ENCODE assay signal across 8 mouse cellular contexts in genomic region chr15:25984734-25985492, GRCm38 (mm10). TPM values are rescaled to one million over a fixed set of nuclear protein-coding genes. Genes with fewer than 3 reads are reported as not detected.
DNase-seq lines count a peak whose midpoint lies in the region; ATAC-seq and TF ChIP-seq lines count a peak whose summit lies in the region.

No protein-coding gene starts in this region.

- TF ChIP-seq POLR2A in kidney, adult 2 months (IDR thresholded peaks at IDR 0.05; ENCODE audit: low read depth, low read length), result no peak
- no peak; a peak in 1 of 4 replicates for TF ChIP-seq POLR2A in MEL (IDR thresholded peaks at IDR 0.05; ENCODE audit: control insufficient read depth in 1 of 2, insufficient read depth in 1 of 2, low read depth in 1 of 2, low read length in 2 of 2, poor library complexity in 1 of 2)

- no peaks in the 10 kb centered on the region for H3K27me3 ChIP-seq in kidney, adult 2 months (replicated peaks; ENCODE audit: control insufficient read depth, insufficient read depth, low read length)
- H3K27me3 ChIP-seq in MEL (ENCODE audit: control insufficient read depth in 1 of 2, insufficient read depth in 2 of 2, low read length in 2 of 2), result no peaks in the 10 kb centered on the region
- H3K27me3 ChIP-seq in limb, embryonic 10.5 days (ENCODE audit: low read depth, poor library complexity, severe bottlenecking), result no peaks in the 10 kb centered on the region
- H3K27me3 ChIP-seq in midbrain, embryonic 15.5 days (replicated peaks), result no peaks in the 10 kb centered on the region

- no peak for TF ChIP-seq EP300 in MEL (IDR thresholded peaks at IDR 0.05; ENCODE audit: low read depth in 1 of 2, low read length in 2 of 2)

- H3K4me3 ChIP-seq in kidney, adult 2 months (ENCODE audit: insufficient read depth, low read depth, low read length), result peak overlapping the region; percentile 85
- peak overlapping the region; percentile 81 to 90 for H3K4me3 ChIP-seq in MEL (ENCODE audit: control insufficient read depth in 1 of 2, insufficient read depth in 1 of 2, low read depth in 2 of 2, low read length in 2 of 2)
- H3K4me3 ChIP-seq in limb, embryonic 10.5 days, result peak overlapping the region; percentile 89
- H3K4me3 ChIP-seq in midbrain, embryonic 15.5 days, result peak overlapping the region; percentile 76

- no peak for DNase-seq in kidney, adult 2 months
- DNase-seq in kidney, adult 9 months, result no peak
- DNase-seq in MEL (ENCODE audit: low read depth, low spot score), result no peak
- peak; percentile 49 for DNase-seq in limb, embryonic 10.5 days (ENCODE audit: low spot score)
- DNase-seq in urinary bladder, postnatal 10 days (ENCODE audit: low spot score), result no peak
- no peak for DNase-seq in right cerebral cortex, postnatal 10 days (ENCODE audit: low spot score in 2 of 2)

- H3K36me3 ChIP-seq in kidney, adult 2 months (ENCODE audit: control insufficient read depth, insufficient read depth, low read length), result peaks cover 6% of the 10 kb centered on the region
- H3K36me3 ChIP-seq in MEL (ENCODE audit: control insufficient read depth in 1 of 2, insufficient read depth in 2 of 2, low read length in 2 of 2), result peaks cover 29 to 35% of the 10 kb centered on the region in 2 experiments
- peaks cover 34% of the 10 kb centered on the region for H3K36me3 ChIP-seq in limb, embryonic 10.5 days
- 0 out of 2 replicates have a peak, but pooled peaks cover 5% of the 10 kb centered on the region for H3K36me3 ChIP-seq in midbrain, embryonic 15.5 days (replicated peaks)

- peak overlapping the region; percentile 75 for H3K27ac ChIP-seq in kidney, adult 2 months (ENCODE audit: insufficient read depth, low read depth, low read length)
- H3K27ac ChIP-seq in MEL (ENCODE audit: control insufficient read depth, low read depth, low read length), result peak overlapping the region; percentile 81
- H3K27ac ChIP-seq in limb, embryonic 10.5 days, result peak overlapping the region; percentile 88
- peak overlapping the region; percentile 94 for H3K27ac ChIP-seq in midbrain, embryonic 15.5 days

- no peak for TF ChIP-seq CTCF in kidney, adult 2 months (conservative IDR thresholded peaks at IDR 0.05; ENCODE audit: insufficient read depth, insufficient read length, low read depth, low read length)
- no peak for TF ChIP-seq CTCF in MEL (IDR thresholded peaks at IDR 0.05 in 2 of 3, conservative IDR thresholded peaks at IDR 0.05 in 1 of 3; ENCODE audit: control insufficient read depth in 1 of 3, insufficient read depth in 1 of 3, low read depth in 2 of 3, low read length in 3 of 3, poor library complexity in 1 of 3, severe bottlenecking in 1 of 3)

- peaks cover 43% of the 10 kb centered on the region for H3K79me2 ChIP-seq in MEL (ENCODE audit: control insufficient read depth, insufficient read depth, low read length, poor library complexity)

- H3K4me2 ChIP-seq in midbrain, embryonic 15.5 days, result peak overlapping the region; percentile 84

- H3K9me3 ChIP-seq in MEL (replicated peaks; ENCODE audit: insufficient read depth, low read length), result no peaks in the 10 kb centered on the region
- no peaks in the 10 kb centered on the region for H3K9me3 ChIP-seq in limb, embryonic 10.5 days (replicated peaks)
- H3K9me3 ChIP-seq in midbrain, embryonic 15.5 days, result no peaks in the 10 kb centered on the region

- 0 out of 2 replicates have a peak, but pooled peaks have one; percentile 25 for ATAC-seq in erythroblast, adult 5-6 weeks (replicated peaks; ENCODE audit: low FRiP score, poor library complexity, severe bottlenecking)
- ATAC-seq in midbrain, embryonic 15.5 days (replicated peaks), result peak; percentile 2; the same call in 1 of the 2 replicates

- no peak for TF ChIP-seq RAD21 in MEL (IDR thresholded peaks at IDR 0.05; ENCODE audit: low read depth, low read length)

- H3K9ac ChIP-seq in MEL (ENCODE audit: control insufficient read depth, low read depth, low read length, poor library complexity, severe bottlenecking), result peak overlapping the region; percentile 93
- peak overlapping the region; percentile 69 for H3K9ac ChIP-seq in midbrain, embryonic 15.5 days

- peaks cover 12% of the 10 kb centered on the region for H3K4me1 ChIP-seq in kidney, adult 2 months (ENCODE audit: control insufficient read depth, insufficient read depth, low read length)
- H3K4me1 ChIP-seq in MEL (ENCODE audit: control insufficient read depth in 1 of 2, insufficient read depth in 2 of 2, low read length in 2 of 2), result peaks cover 0 to 14% of the 10 kb centered on the region in 2 experiments; a peak in 2 of 4 replicates
- peaks cover 16% of the 10 kb centered on the region for H3K4me1 ChIP-seq in limb, embryonic 10.5 days
- peaks cover 27% of the 10 kb centered on the region for H3K4me1 ChIP-seq in midbrain, embryonic 15.5 days

- under 1% methylated on average over 71 of the region's 71 CpGs for WGBS in kidney, adult 2 months
- WGBS in limb, embryonic 10.5 days, result under 1% methylated on average over 71 of the region's 71 CpGs
- WGBS in midbrain, embryonic 15.5 days, result under 1% methylated on average over 69 of the region's 71 CpGs

TF ChIP-seq in MEL, 35 proteins besides CTCF, POLR2A, EP300 and RAD21:
- TF ChIP-seq MAZ (IDR thresholded peaks at IDR 0.05; ENCODE audit: low read depth, low read length), result no peak
- TF ChIP-seq KAT2A (conservative IDR thresholded peaks at IDR 0.05; ENCODE audit: low read depth, low read length), result no peak
- no peak for TF ChIP-seq USF1 (IDR thresholded peaks at IDR 0.05; ENCODE audit: low read depth, low read length)
- no peak for TF ChIP-seq UBTF (IDR thresholded peaks at IDR 0.05; ENCODE audit: borderline replicate concordance, insufficient read depth, low read depth, low read length)
- TF ChIP-seq GABPA (IDR thresholded peaks at IDR 0.05; ENCODE audit: low read depth, low read length), result no peak
- TF ChIP-seq SIN3A (IDR thresholded peaks at IDR 0.05; ENCODE audit: low read length), result no peak
- TF ChIP-seq TCF12 (IDR thresholded peaks at IDR 0.05; ENCODE audit: low read depth, low read length), result no peak
- no peak for TF ChIP-seq POLR2AphosphoS2 (IDR thresholded peaks at IDR 0.05; ENCODE audit: low read length)
- TF ChIP-seq BHLHE40 (IDR thresholded peaks at IDR 0.05; ENCODE audit: borderline replicate concordance, low read depth, low read length), result no peak
- TF ChIP-seq MAFK (IDR thresholded peaks at IDR 0.05; ENCODE audit: borderline replicate concordance, low read depth, low read length), result no peak
- no peak for TF ChIP-seq POLR2AphosphoS5 (IDR thresholded peaks at IDR 0.05; ENCODE audit: borderline replicate concordance, low read depth, low read length)
- no peak for TF ChIP-seq CHD2 (IDR thresholded peaks at IDR 0.05; ENCODE audit: low read length)
- TF ChIP-seq E2F4 (IDR thresholded peaks at IDR 0.05; ENCODE audit: borderline replicate concordance, low read depth, low read length), result no peak
- no peak for TF ChIP-seq MEF2A (IDR thresholded peaks at IDR 0.05; ENCODE audit: extremely low read depth, insufficient replicate concordance, low read depth, low read length, poor library complexity, severe bottlenecking)
- no peak for TF ChIP-seq TAL1 (IDR thresholded peaks at IDR 0.05; ENCODE audit: low read length)
- TF ChIP-seq ZC3H11A (IDR thresholded peaks at IDR 0.05; ENCODE audit: low read depth, low read length), result no peak
- TF ChIP-seq NRF1 (IDR thresholded peaks at IDR 0.05; ENCODE audit: insufficient read depth, low read depth, low read length, poor library complexity, severe bottlenecking), result no peak
- no peak for TF ChIP-seq RCOR1 (IDR thresholded peaks at IDR 0.05; ENCODE audit: low read depth, low read length)
TF ChIP-seq in MEL: peak in this region for 0.

RNA-seq across cellular contexts. Expression of gene Zfp622, which starts 0.7 kb away (rescaled TPM):
- 12.4 and 14.9 TPM in 2 replicates for polyA plus RNA-seq in kidney, adult 2 months (2012; rRNA removed)
- total RNA-seq in MEL (2012; rRNA removed), result 66.8 and 77.2 TPM in 2 replicates
- polyA plus RNA-seq in MEL (2012; ENCODE audit: insufficient read depth in 1 of 2, insufficient read length in 2 of 2, low read depth in 1 of 2, low replicate concordance in 2 of 2, missing spikeins in 1 of 2), result 100 to 1,000 TPM in 1 of 2 experiments, not detected in 1; 106 TPM
- total RNA-seq in erythroblast, adult 5-6 weeks (2015; ENCODE audit: low replicate concordance), result 15.7 and 27.9 TPM in 2 replicates
- 12.5 and 24.1 TPM in 2 replicates for total RNA-seq in erythroblast, adult 5-6 weeks (2017; ENCODE audit: low replicate concordance)
- polyA plus RNA-seq in limb, embryonic 10.5 days (2016; fragmentation: Nextera tagmentation; extraction: Ambion mirVana), result 28.9 and 37.5 TPM in 2 replicates
- polyA plus RNA-seq in midbrain, embryonic 15.5 days (2015; fragmentation: Nextera tagmentation; extraction: Ambion mirVana), result 38.8 and 39.3 TPM in 2 replicates
